Mouse (Mus musculus) gastrocnemius, postnatal 36 days (tissue): ENCODE results near the gene Zfp882. TPM values are rescaled to one million over a fixed set of nuclear protein-coding genes. Genes with fewer than 3 reads are reported as not detected.
"Not testable (repeated sequence)": the region's sequence is repeated elsewhere in the genome, so short reads cannot be mapped to it uniquely, and the experiment has no call there.

Experiments
- DNase-seq, 2 experiments: peaks; one replicate each; pipeline ENCODE4 v3.0.0; 2022
- intact Hi-C: fragments of 180-260 bp; cut with DNase I; formaldehyde crosslinking; loops from one replicate; pipeline ENCODE4 v1.15.1; 2025
- total RNA-seq, 2 experiments: library from RNA; stranded (reverse); gene quantifications; 2 replicates each; pipeline ENCODE4 v1.2.3; 2021

The Zfp882 gene
- total RNA-seq, 2 experiments from 2014 or later: 2.1 to 2.6 TPM

GRCm38 (mm10) chr8:71951436-71952161, 43.2 kb downstream of the Zfp882 start:
- intact Hi-C loops: no loop called here
- DNase-seq: no peak

GRCm38 (mm10) chr8:71952489-71952888, 44.1 kb downstream of the Zfp882 start:
- no peak for DNase-seq
- intact Hi-C loops: no loop called here

- DNase-seq, intact Hi-C loops: not testable (repeated sequence)
These were observed 44.7 kb downstream of the Zfp882 start for GRCm38 (mm10) chr8:71952961-71953700.

GRCm38 (mm10) chr8:71954666-71955065, 46.3 kb downstream of the Zfp882 start:
- DNase-seq: no peak
- intact Hi-C loops: no loop called here

GRCm38 (mm10) chr8:71960483-71960882, 52.1 kb downstream of the Zfp882 start:
- DNase-seq: no peak
- intact Hi-C loops: no loop called here

GRCm38 (mm10) chr8:71961796-71962195, 53.4 kb downstream of the Zfp882 start:
- no peak for DNase-seq
- intact Hi-C loops: no loop called here

- DNase-seq: no peak
- intact Hi-C loops: no loop called here
These were observed 55.6 kb downstream of the Zfp882 start for GRCm38 (mm10) chr8:71964051-71964450.

GRCm38 (mm10) chr8:71965166-71965565, 56.8 kb downstream of the Zfp882 start:
- intact Hi-C loops: no loop called here
- no peak for DNase-seq

Other genes starting within 250 kb of the Zfp882 start
- gene Unc13a, start 236.9 kb upstream of the Zfp882 start, total RNA-seq: not detected
- 1 to 10 TPM; 1.8 TPM for gene Jak3, start 232.3 kb upstream of the Zfp882 start, total RNA-seq
- 1 to 10 TPM; 1.0 to 1.2 TPM for gene Insl3, start 219.4 kb upstream of the Zfp882 start, total RNA-seq
- gene B3gnt3, start 206.8 kb upstream of the Zfp882 start, total RNA-seq: 1 to 10 TPM; 2.1 to 2.6 TPM
- 1 to 10 TPM in 1 of 2 experiments, not detected in 1; 1.4 TPM for gene Fcho1, start 182.9 kb upstream of the Zfp882 start, total RNA-seq
- 1 to 10 TPM; 1.6 to 2.3 TPM for gene Zfp709, start 26.6 kb upstream of the Zfp882 start, total RNA-seq
- gene Zfp617, start within 50 bp of the Zfp882 start, total RNA-seq: 10 to 100 TPM; 15.7 to 19.1 TPM
- 1 to 10 TPM; 2.0 to 2.9 TPM for gene Zfp961, start 42.4 kb downstream of the Zfp882 start, total RNA-seq
- gene Cyp4f18, start 101.0 kb downstream of the Zfp882 start, total RNA-seq: under 1 TPM in 1 of 2 experiments, not detected in 1; 0.37 TPM
- not detected for gene Olfr372, start 132.6 kb downstream of the Zfp882 start, total RNA-seq
- not detected for gene Olfr373, start 174.6 kb downstream of the Zfp882 start, total RNA-seq
- not detected for gene Olfr374, start 198.4 kb downstream of the Zfp882 start, total RNA-seq
- gene Tpm4, start 226.4 kb downstream of the Zfp882 start, total RNA-seq: 10 to 100 TPM; 28.1 to 35.5 TPM